Mouse (Mus musculus) forebrain, embryonic 13.5 days (tissue): ENCODE measurements at regions not wholly inside any gene's neighbourhood (a gene's known extent, or its start where the extent isn't known, plus 50 kb on each side); places are given as distances from the start of the nearest gene placed in this dataset.

Experiments
- ATAC-seq: fragments of 200-750 bp; cut with Nextera tagmentation; 2 replicates; pipeline ENCODE4 v1.8.0; 2017
- H3K27ac ChIP-seq: fragments of 300-500 bp; sonication (generic); 2 replicates; pipeline ENCODE4 v1.5.1; 2015; ENCODE audit warnings: inconsistent platforms, mild to moderate bottlenecking, moderate library complexity
- H3K27me3 ChIP-seq: fragments of 300-500 bp; sonication (generic); 2 replicates; pipeline ENCODE4 v1.6.1; 2015; ENCODE audit warnings: mild to moderate bottlenecking, inconsistent platforms
- H3K36me3 ChIP-seq: fragments of 300-500 bp; sonication (generic); 2 replicates; pipeline ENCODE4 v1.6.1; 2015; ENCODE audit warnings: mild to moderate bottlenecking, inconsistent platforms; ENCODE audit not compliant: poor library complexity, severe bottlenecking
- H3K4me1 ChIP-seq: fragments of 300-500 bp; sonication (generic); 2 replicates; pipeline ENCODE4 v1.6.1; 2015; ENCODE audit warnings: inconsistent platforms
- H3K4me2 ChIP-seq: fragments of 300-500 bp; sonication (generic); 2 replicates; pipeline ENCODE4 v1.6.1; 2015; ENCODE audit warnings: inconsistent platforms, mild to moderate bottlenecking, moderate library complexity
- H3K4me3 ChIP-seq: fragments of 300-500 bp; sonication (generic); 2 replicates; pipeline ENCODE4 v1.5.1; 2015; ENCODE audit warnings: mild to moderate bottlenecking, inconsistent platforms
- H3K9ac ChIP-seq: fragments of 300-500 bp; sonication (generic); 2 replicates; pipeline ENCODE4 v1.6.1; 2015; ENCODE audit warnings: mild to moderate bottlenecking, inconsistent platforms
- H3K9me3 ChIP-seq: fragments of 300-500 bp; sonication (generic); replicated peaks from 2 replicates; pipeline ENCODE4 v1.6.1; 2016; ENCODE audit warnings: inconsistent platforms
- WGBS: fragments of 180-500 bp; shearing (Covaris S2); methylation state at CpG from one replicate; pipeline ENCODE4 v1.1.7; 2015; 5-methylcytosine and 5-hydroxymethylcytosine counted together

DNA sequence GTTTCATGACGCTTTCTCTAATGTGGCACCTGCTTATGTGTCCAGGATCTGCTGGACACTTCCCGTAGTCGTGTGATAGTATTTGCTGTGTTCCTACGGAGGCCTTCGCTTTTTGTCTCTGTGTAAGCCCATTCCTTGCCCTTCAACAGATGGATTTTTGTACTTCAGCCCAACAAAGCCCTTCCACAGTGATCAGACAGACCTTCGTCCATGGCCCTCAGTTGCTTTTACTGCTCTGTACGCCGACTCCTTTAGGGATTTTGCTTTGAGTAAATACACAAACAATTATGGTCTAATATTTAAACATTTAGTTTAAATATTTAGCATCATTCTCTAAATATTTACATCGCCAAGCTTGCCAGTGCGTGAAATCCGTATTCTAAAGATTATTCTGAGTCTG, 95.6 kb upstream of the Kit start:
- Histone ChIP-seq H3K4me2 (no peak overlapping the region), H3K9ac (no peak overlapping the region), H3K27ac (no peak overlapping the region), H3K9me3 (no peaks in the 10 kb centered on the region), H3K4me3 (no peak overlapping the region), H3K27me3 (0 out of 2 replicates have a peak, but pooled peaks cover 6% of the 10 kb centered on the region), H3K36me3 (no peaks in the 10 kb centered on the region), H3K4me1 (peaks cover 5% of the 10 kb centered on the region)
- WGBS, result 89% methylated on average over 11 of the region's 11 CpGs
- no peak for ATAC-seq

DNA sequence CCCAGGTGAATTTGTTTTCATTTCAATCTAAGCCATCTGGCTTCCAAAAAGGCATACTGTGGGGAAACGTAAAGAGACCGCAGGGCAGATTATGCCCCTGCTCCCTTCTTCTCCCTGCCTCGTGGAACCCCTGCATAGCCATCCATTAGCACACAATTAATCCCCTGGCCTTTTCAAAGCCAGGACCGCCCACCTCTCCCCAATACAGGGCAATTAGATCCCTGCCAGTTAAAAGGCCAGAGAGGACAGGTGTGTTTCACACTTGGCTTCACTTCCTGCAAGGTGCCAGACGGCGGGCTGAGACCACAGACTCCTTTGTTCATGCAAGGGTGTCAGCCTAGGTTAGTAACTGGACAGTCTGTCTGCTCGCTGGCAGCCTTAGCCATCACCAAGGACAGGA, 93.1 kb upstream of the Kit start:
- H3K36me3 ChIP-seq, result no peaks in the 10 kb centered on the region
- no peak for ATAC-seq
- H3K9ac ChIP-seq, result no peak overlapping the region
- H3K4me1 ChIP-seq, result peaks cover 5% of the 10 kb centered on the region
- no peak overlapping the region for H3K4me2 ChIP-seq
- no peak overlapping the region for H3K4me3 ChIP-seq
- 0 out of 2 replicates have a peak, but pooled peaks cover 6% of the 10 kb centered on the region for H3K27me3 ChIP-seq
- H3K27ac ChIP-seq, result no peak overlapping the region
- H3K9me3 ChIP-seq, result no peaks in the 10 kb centered on the region
- 3% methylated on average over 7 of the region's 7 CpGs for WGBS

DNA sequence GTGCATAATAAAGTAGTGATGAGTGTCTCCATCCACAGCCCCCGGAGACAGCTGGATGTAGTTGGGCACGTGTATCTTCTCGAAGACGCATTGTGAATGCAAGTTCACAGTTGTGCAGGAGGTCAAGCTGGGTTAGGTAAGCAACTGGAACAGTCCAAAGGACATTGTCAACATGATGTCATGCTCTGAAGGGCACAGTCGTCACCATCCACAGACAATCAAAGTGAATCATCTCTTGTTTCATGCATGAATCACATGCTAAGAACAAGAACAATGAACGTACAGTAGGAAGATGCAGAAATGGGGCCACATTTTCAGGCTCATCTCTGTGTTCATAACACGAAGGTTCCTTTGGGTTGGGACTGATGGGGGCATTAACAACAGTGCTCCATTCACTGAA, 90.4 kb upstream of the Kit start:
- Histone ChIP-seq H3K9me3 (no peaks in the 10 kb centered on the region), H3K36me3 (no peaks in the 10 kb centered on the region), H3K27me3 (0 out of 2 replicates have a peak, but pooled peaks cover 6% of the 10 kb centered on the region), H3K9ac (no peak overlapping the region), H3K4me1 (peaks cover 5% of the 10 kb centered on the region), H3K4me3 (no peak overlapping the region), H3K4me2 (no peak overlapping the region), H3K27ac (no peak overlapping the region)
- WGBS, result 93% methylated on average over 7 of the region's 7 CpGs
- no peak for ATAC-seq

DNA sequence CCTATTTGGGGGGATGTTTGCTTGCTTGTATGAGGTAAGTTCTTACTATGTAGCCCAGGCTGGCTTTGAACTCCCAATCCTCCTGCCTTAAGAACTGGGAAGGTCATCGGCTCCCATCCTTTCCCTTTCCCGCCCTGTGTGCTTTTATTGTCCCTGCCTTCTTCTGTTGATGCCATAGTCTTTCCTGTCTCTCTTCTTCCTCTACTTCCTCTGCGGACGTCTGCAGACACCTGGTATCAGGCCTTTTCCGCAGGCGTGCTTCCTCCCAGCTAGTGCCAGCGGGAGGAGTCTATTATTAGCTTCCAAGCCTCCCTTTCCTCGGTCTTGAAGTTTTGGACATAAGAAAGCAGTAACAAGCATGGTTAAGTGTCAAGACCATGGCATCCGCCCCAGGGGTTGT, 83.9 kb upstream of the Kit start:
- H3K4me3 ChIP-seq, result no peak overlapping the region
- no peaks in the 10 kb centered on the region for H3K27me3 ChIP-seq
- H3K4me1 ChIP-seq, result no peaks in the 10 kb centered on the region
- no peak overlapping the region for H3K4me2 ChIP-seq
- no peak for ATAC-seq
- H3K27ac ChIP-seq, result no peak overlapping the region
- H3K9me3 ChIP-seq, result no peaks in the 10 kb centered on the region
- no peaks in the 10 kb centered on the region for H3K36me3 ChIP-seq
- H3K9ac ChIP-seq, result no peak overlapping the region
- WGBS, result 91% methylated on average over 9 of the region's 9 CpGs

DNA sequence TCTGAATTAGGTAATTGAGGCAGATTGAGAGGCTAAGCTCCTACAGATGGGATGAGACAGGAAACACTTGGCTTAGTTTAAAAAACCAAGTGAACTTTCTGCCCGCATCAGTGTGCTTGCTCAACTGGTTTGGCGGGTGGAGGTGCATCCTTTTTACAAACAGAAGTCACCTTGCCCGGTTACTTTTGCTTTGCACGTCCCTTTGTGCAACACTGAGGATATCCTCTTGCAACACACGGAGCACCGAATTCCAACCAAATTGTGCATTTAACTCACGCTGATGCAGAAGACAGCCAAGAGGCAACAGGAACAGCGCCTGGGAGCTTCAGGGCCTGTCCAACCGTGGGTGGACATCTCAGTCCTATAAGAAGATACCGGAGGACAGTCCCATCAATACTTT, 80.6 kb upstream of the Kit start:
- no peak for ATAC-seq
- no peak overlapping the region for H3K4me2 ChIP-seq
- H3K4me3 ChIP-seq, result no peak overlapping the region
- H3K9me3 ChIP-seq, result no peaks in the 10 kb centered on the region
- H3K36me3 ChIP-seq, result no peaks in the 10 kb centered on the region
- no peak overlapping the region for H3K9ac ChIP-seq
- WGBS, result 94% methylated on average over 10 of the region's 10 CpGs
- no peaks in the 10 kb centered on the region for H3K4me1 ChIP-seq
- H3K27ac ChIP-seq, result no peak overlapping the region
- no peaks in the 10 kb centered on the region for H3K27me3 ChIP-seq

DNA sequence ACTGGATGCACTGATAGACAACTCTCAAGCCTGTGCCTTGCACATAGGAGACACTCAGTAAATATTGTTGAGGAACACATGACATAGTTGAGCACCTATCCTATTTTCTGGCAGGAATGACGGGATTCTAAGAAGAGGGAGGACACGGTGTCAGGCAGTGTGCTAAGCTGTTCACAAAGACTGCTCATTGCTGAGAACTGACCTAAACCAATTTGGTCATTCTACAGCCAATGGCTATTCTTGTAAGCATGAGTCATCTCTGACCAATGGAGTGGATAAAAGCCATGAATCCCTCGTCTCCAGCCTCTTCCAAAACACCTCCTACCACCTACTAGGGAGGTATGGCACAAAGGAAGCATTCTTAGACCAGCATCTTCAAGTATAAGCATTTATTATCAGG, 75.7 kb upstream of the Kit start:
- no peak overlapping the region for H3K4me2 ChIP-seq
- WGBS, result 78% methylated on average over 3 of the region's 3 CpGs
- no peak overlapping the region for H3K9ac ChIP-seq
- no peaks in the 10 kb centered on the region for H3K36me3 ChIP-seq
- no peak overlapping the region for H3K27ac ChIP-seq
- no peaks in the 10 kb centered on the region for H3K4me1 ChIP-seq
- H3K27me3 ChIP-seq, result no peaks in the 10 kb centered on the region
- no peak for ATAC-seq
- H3K9me3 ChIP-seq, result no peaks in the 10 kb centered on the region
- H3K4me3 ChIP-seq, result no peak overlapping the region

DNA sequence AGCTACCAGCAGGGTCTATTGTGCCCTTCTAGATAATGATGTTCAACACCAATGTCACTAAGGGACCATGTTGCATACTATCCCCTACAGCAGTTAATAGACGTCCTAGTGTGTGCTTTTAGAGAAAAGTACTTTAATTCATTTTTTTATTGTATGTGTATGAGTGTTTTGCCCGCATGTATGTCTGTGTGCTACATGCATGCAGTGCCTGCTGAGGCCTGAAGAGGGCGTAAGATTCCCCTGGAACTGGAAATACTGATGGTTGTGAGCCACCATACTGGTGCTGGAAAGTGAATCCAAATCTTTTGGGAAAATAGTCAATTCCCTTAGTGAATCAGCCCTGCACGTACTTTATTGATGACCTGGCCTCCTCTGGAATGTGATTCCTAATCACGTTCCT, 75.0 kb upstream of the Kit start:
- Histone ChIP-seq H3K27me3 (no peaks in the 10 kb centered on the region), H3K9ac (no peak overlapping the region), H3K36me3 (no peaks in the 10 kb centered on the region), H3K4me2 (no peak overlapping the region), H3K4me3 (no peak overlapping the region), H3K4me1 (no peaks in the 10 kb centered on the region), H3K9me3 (no peaks in the 10 kb centered on the region), H3K27ac (no peak overlapping the region)
- ATAC-seq, result no peak
- 88% methylated on average over 5 of the region's 5 CpGs for WGBS

DNA sequence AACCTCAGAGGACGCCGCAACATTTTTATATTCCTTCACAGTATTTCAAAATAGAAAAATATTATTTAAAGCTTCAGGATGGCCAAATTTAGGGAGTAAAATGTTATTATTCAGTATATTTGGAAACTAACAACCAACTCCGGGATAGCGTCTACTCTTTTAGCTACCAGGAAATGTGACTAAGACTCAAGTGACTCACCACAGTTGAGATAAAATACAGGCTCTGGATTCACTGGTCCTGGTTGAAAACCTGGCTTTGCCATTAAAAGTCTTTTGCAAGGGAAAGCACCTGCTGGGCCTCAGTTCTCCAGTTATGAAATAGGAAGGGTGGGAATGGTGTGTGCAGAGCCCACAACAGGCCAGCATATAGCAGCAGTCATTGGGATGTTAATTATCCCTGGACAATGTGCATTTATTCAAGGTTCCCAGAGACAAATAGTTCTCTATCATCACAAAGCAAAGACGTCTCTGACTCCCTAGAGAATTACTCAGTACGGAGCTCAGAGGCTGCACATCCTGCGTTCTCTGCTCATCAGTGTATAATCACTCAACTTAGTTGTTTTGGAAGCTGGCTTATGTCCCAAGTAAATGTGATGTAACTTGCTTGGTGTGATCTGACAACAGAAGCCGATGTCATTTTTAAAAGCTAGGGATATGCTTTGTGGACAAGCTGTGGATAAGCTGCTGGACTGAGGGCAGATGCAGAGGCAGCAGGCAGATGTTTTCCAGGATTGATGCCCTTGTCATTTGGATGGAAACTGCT, 73.9 kb upstream of the Kit start:
- Histone ChIP-seq H3K9me3 (no peaks in the 10 kb centered on the region), H3K4me1 (no peaks in the 10 kb centered on the region), H3K9ac (no peak overlapping the region), H3K4me3 (no peak overlapping the region), H3K4me2 (no peak overlapping the region), H3K27ac (no peak overlapping the region), H3K36me3 (no peaks in the 10 kb centered on the region), H3K27me3 (no peaks in the 10 kb centered on the region)
- ATAC-seq, result no peak
- WGBS, result 84% methylated on average over 8 of the region's 8 CpGs

DNA sequence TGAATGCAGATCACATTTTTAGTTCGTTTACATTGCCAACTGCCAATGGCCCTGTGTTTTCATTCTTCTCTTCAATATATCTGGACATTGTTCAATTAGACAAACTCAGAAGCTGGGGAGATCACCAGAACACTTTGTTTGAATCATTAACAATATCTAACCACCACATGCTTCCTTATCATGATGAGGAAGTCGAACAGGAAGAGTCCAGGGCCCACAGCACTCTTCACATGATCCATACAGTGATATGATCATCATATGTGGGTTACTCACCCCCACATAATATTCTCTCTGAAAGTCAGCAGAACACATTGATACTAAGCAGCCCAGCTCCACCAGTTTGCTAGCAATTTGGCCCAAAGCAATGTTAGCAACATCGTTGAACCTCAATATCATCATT, 71.0 kb upstream of the Kit start:
- Histone ChIP-seq H3K27ac (no peak overlapping the region), H3K4me1 (no peaks in the 10 kb centered on the region), H3K36me3 (no peaks in the 10 kb centered on the region), H3K9ac (no peak overlapping the region), H3K4me3 (no peak overlapping the region), H3K4me2 (no peak overlapping the region), H3K9me3 (no peaks in the 10 kb centered on the region), H3K27me3 (no peaks in the 10 kb centered on the region)
- WGBS, result 90% methylated on average over 3 of the region's 3 CpGs
- no peak for ATAC-seq

DNA sequence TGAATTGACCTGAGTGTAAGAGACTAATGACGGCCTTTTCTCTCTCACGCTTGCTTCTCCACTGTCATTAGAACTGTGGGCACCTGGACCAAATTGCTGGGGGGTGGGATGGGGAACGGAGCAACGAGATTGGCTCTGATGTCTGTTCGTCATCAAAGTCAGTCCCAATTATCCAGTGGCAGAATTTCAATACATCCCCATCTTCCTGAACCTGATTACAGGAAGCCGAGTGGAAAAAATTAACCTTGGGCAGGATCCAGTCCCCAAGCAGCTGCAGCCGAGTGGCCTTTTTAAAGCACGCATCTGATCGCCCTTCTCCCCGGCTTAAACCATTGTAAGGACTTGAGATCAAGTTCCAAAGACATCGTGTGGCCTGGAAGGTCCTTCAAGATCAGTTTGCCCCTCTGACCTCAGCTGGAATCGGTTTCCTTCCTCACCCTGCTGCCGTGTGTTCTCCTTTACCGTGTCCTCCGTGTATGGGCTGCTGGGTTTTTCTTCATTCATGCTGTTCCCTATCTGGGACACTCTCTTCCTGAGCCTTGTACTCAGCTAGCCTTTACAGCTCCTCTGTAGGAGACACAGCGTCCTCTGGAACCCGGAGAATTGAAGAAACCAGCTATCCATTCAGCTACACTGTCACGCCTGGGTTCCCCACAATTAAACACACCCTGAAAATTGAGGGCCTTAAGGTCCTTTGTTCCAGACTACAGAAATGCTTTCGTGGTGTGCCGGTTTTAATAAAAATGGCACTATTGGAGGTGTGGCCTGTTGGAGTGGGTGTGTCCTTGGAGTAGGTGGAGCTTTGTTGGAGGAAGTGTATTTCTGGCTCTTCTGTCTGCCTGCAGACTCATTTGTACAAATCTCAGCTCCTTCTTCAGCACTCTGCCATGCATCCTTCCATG, 61.9 kb upstream of the Kit start:
- H3K36me3 ChIP-seq, result no peaks in the 10 kb centered on the region
- H3K27ac ChIP-seq, result no peak overlapping the region
- H3K27me3 ChIP-seq, result no peaks in the 10 kb centered on the region
- H3K4me3 ChIP-seq, result no peak overlapping the region
- H3K9ac ChIP-seq, result no peak overlapping the region
- WGBS, result 74% methylated on average over 20 of the region's 20 CpGs
- ATAC-seq, result no peak
- H3K4me2 ChIP-seq, result no peak overlapping the region
- no peaks in the 10 kb centered on the region for H3K4me1 ChIP-seq
- no peaks in the 10 kb centered on the region for H3K9me3 ChIP-seq

DNA sequence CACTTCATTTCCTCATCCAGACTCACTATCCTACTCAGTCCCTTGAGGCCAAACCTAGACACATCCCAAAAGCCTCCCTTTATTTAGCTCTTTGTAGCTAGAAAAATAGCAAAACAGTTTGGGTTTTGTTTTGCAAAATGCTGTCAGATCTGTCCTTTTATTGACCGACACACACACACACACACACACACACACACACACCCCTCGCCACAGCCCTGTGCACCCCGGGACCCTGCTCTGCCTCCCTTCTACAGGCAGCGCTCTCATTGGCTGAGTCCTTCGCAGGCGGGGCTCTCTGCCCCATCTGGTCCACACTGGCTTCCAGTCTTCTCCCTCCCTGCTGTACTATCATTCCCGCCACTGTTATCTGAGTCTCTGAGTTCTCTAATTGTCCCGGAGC, 56.5 kb upstream of the Kit start:
- Histone ChIP-seq H3K27me3 (no peaks in the 10 kb centered on the region), H3K4me1 (no peaks in the 10 kb centered on the region), H3K27ac (no peak overlapping the region), H3K4me3 (no peak overlapping the region), H3K36me3 (no peaks in the 10 kb centered on the region), H3K9me3 (no peaks in the 10 kb centered on the region), H3K9ac (no peak overlapping the region), H3K4me2 (no peak overlapping the region)
- no peak for ATAC-seq
- WGBS, result 76% methylated on average over 8 of the region's 8 CpGs

DNA sequence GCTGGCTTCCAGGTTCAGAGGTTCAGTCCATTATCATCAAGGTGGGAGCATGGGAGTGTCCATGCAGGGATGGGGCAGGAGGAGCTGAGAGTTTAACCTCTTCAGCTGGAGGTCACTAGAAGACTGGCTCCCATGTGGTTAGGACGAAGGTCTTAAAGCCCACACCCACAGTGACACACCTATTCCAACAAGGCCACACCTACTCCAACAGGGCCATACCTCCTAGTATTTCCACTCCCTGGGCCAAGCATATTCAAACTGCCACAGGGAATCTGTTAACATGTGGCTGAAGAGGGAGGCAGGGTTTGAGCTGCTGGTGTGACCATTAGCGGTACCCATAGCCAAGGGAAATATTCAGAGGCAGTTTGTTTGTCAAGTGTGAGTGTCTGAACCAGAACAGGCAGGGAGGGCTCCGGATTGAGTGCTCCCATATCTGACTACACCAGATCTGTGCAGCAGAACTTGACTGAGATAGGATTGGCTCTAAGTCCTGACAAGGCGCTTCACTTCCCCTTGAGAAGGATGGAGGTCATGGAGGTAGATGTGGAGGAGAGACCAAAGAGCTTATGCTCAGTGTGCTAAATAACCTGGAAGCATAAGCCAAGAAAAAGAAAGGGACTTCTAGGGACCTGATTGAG, 51.6 kb upstream of the Kit start:
- H3K4me3 ChIP-seq, result no peak overlapping the region
- no peak for ATAC-seq
- H3K4me1 ChIP-seq, result no peaks in the 10 kb centered on the region
- H3K36me3 ChIP-seq, result no peaks in the 10 kb centered on the region
- no peak overlapping the region for H3K9ac ChIP-seq
- H3K4me2 ChIP-seq, result no peak overlapping the region
- WGBS, result 95% methylated on average over 4 of the region's 4 CpGs
- no peaks in the 10 kb centered on the region for H3K9me3 ChIP-seq
- H3K27me3 ChIP-seq, result no peaks in the 10 kb centered on the region
- H3K27ac ChIP-seq, result no peak overlapping the region
